Mouse (Mus musculus) MEL (cell line): Measurements from ENCODE around the gene Wnk4.
A peak's percentile ranks its signal among the peaks of the same experiment; 100 is the strongest.

ENCODE experiments used
- CHD1 ChIP-seq: IDR thresholded peaks from 2 replicates; pipeline ENCODE4 v1.6.1; 2012; ENCODE audit warnings: low read depth, mild to moderate bottlenecking, inconsistent platforms, low read length, improper control_type of control experiment
- CTCF ChIP-seq, 3 experiments: IDR thresholded peaks in 2 of 3; conservative IDR thresholded peaks in 1 of 3; 2 replicates each; pipeline ENCODE4 v1.5.1; 2011 to 2012; ENCODE audit warnings: low read length in 3 of 3, low read depth in 2 of 3, mild to moderate bottlenecking in 2 of 3, improper control_type of control experiment in 1 of 3, inconsistent platforms in 1 of 3, mixed read lengths in 1 of 3, moderate library complexity in 1 of 3; ENCODE audit not compliant: control insufficient read depth in 1 of 3, insufficient read depth in 1 of 3, poor library complexity in 1 of 3, severe bottlenecking in 1 of 3
- EP300 ChIP-seq, 2 experiments: IDR thresholded peaks; 2 replicates each; pipeline ENCODE4 v1.6.1; 2011; ENCODE audit warnings: improper control_type of control experiment in 2 of 2, low read length in 2 of 2, low read depth in 1 of 2, mild to moderate bottlenecking in 1 of 2
- GATA1 ChIP-seq: IDR thresholded peaks from 2 replicates; pipeline ENCODE4 v1.6.1; 2011; ENCODE audit warnings: low read depth, low read length, improper control_type of control experiment
- MAX ChIP-seq: IDR thresholded peaks from 2 replicates; pipeline ENCODE4 v1.6.1; 2011; ENCODE audit warnings: low read length, improper control_type of control experiment
- MXI1 ChIP-seq: IDR thresholded peaks from 2 replicates; pipeline ENCODE4 v1.6.1; 2011; ENCODE audit warnings: mild to moderate bottlenecking, low read depth, low read length, improper control_type of control experiment
- NELFE ChIP-seq: IDR thresholded peaks from 2 replicates; pipeline ENCODE4 v1.6.1; 2011; ENCODE audit warnings: low read depth, low read length, improper control_type of control experiment
- POLR2A ChIP-seq, 2 experiments: IDR thresholded peaks; 2 replicates each; pipeline ENCODE4 v1.6.1; 2011 to 2012; ENCODE audit warnings: low read length in 2 of 2, mild to moderate bottlenecking in 2 of 2, control low read depth in 1 of 2, improper control_type of control experiment in 1 of 2, low read depth in 1 of 2, moderate library complexity in 1 of 2; ENCODE audit not compliant: control insufficient read depth in 1 of 2, insufficient read depth in 1 of 2, poor library complexity in 1 of 2
- RCOR1 ChIP-seq: IDR thresholded peaks from 2 replicates; pipeline ENCODE4 v1.6.1; 2012; ENCODE audit warnings: low read depth, mild to moderate bottlenecking, inconsistent platforms, low read length, improper control_type of control experiment
- SIN3A ChIP-seq: IDR thresholded peaks from 2 replicates; pipeline ENCODE4 v1.6.1; 2012; ENCODE audit warnings: low read length, improper control_type of control experiment, inconsistent platforms
- TAL1 ChIP-seq: IDR thresholded peaks from 2 replicates; pipeline ENCODE4 v1.6.1; 2012; ENCODE audit warnings: mild to moderate bottlenecking, inconsistent platforms, low read length, moderate library complexity, mixed read lengths
- TCF12 ChIP-seq: IDR thresholded peaks from 2 replicates; pipeline ENCODE4 v1.6.1; 2014; ENCODE audit warnings: low read depth, mild to moderate bottlenecking, inconsistent platforms, low read length, improper control_type of control experiment, moderate library complexity
- UBTF ChIP-seq: IDR thresholded peaks from 2 replicates; pipeline ENCODE4 v1.6.1; 2012; ENCODE audit warnings: low read depth, mild to moderate bottlenecking, inconsistent platforms, low read length, improper control_type of control experiment, moderate library complexity, borderline replicate concordance; ENCODE audit not compliant: insufficient read depth
- ZC3H11A ChIP-seq: IDR thresholded peaks from 2 replicates; pipeline ENCODE4 v1.6.1; 2012; ENCODE audit warnings: low read depth, mild to moderate bottlenecking, inconsistent platforms, low read length, improper control_type of control experiment

- TF ChIP-seq CTCF (IDR thresholded peaks at IDR 0.05 in 2 of 3, conservative IDR thresholded peaks at IDR 0.05 in 1 of 3; ENCODE audit: control insufficient read depth in 1 of 3, insufficient read depth in 1 of 3, low read depth in 2 of 3, low read length in 3 of 3, poor library complexity in 1 of 3, severe bottlenecking in 1 of 3): peak in 1 of 3 experiments; percentile 9; a peak in 1 of 6 replicates
- peak; percentile 92 for TF ChIP-seq MXI1
- TF ChIP-seq POLR2A (IDR thresholded peaks at IDR 0.05; ENCODE audit: control insufficient read depth in 1 of 2, insufficient read depth in 1 of 2, low read depth in 1 of 2, low read length in 2 of 2, poor library complexity in 1 of 2): peak; percentile 88 to 100
- TF ChIP-seq EP300 (IDR thresholded peaks at IDR 0.05; ENCODE audit: low read depth in 1 of 2, low read length in 2 of 2): peak in 1 of 2 experiments; percentile 45; a peak in 2 of 4 replicates
- peak; percentile 92 for TF ChIP-seq TCF12
- TF ChIP-seq NELFE: peak; percentile 100
- TF ChIP-seq SIN3A: peak; percentile 99
- no peak for TF ChIP-seq TAL1
- peak; percentile 85 for TF ChIP-seq MAX
- TF ChIP-seq GATA1: peak; percentile 9; the same call in 1 of the 2 replicates
- peak; percentile 82 for TF ChIP-seq RCOR1
- no peak for TF ChIP-seq ZC3H11A
- 0 out of 2 replicates have a peak, but pooled peaks have one; percentile 86 for TF ChIP-seq UBTF
- TF ChIP-seq CHD1: no peak
Observed at GRCm38 (mm10) chr11:101253613-101254389, 6.6 kb upstream of the Wnk4 start, which contains the start of gene Vps25.
